Mouse (Mus musculus) CH12F3 (cell line): Measurements from ENCODE around the gene Rab11fip4.
"Not testable (repeated sequence)": the region's sequence is repeated elsewhere in the genome, so short reads cannot be mapped to it uniquely, and the experiment has no call there.

Source experiments
- in situ Hi-C: fragments of 300-500 bp; cut with MboI; formaldehyde crosslinking; loops from 2 replicates; pipeline ENCODE4 v1.14.3; 2020; ENCODE audit warnings: low sequenced_read_pairs

The Rab11fip4 gene

DNA sequence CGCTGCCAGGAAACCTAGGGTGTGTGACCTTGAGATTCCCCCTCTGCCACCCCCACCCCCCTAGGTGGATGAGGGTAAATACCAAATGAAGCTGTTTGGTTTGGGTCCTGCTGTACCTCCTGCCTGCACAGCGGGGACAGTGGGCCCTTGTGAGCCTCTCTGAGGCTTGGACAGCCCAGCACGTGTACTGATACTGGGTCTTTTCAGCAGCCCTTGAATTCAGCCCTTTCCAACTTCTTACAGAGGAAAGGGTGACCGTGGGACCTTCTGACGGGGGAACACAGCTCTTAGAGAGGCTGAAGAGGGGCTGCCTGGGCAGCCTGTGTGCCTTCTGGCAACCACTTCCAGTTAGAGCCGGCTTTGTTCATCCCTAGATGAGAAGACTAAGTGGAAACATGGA lies 85.0 kb downstream of the Rab11fip4 start:
- in situ Hi-C loops: no loop called here

DNA sequence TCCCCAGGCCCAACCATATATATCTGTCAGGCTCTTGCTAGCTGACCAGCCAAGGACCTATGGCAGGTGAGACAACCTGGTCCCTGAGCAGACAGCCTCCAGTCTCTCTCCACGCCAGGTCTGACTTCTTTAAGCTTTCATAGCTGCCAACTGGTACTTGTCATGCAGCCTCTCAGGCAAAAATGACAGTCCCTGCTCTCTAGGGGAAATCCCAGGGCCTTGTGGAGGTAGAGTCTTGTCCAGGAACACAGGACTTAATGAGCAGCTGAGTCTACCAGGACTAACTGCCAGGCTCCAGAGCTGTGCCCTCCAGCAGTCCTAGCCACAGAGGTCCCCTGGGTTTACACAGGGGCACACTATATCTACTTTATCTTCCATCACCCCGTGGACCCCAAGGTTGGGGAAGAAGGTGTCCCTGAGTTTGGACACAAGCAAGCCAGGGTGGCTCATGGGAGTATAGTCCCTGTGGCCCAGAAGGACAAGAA lies 85.5 kb downstream of the Rab11fip4 start:
- in situ Hi-C loops: no loop called here

DNA sequence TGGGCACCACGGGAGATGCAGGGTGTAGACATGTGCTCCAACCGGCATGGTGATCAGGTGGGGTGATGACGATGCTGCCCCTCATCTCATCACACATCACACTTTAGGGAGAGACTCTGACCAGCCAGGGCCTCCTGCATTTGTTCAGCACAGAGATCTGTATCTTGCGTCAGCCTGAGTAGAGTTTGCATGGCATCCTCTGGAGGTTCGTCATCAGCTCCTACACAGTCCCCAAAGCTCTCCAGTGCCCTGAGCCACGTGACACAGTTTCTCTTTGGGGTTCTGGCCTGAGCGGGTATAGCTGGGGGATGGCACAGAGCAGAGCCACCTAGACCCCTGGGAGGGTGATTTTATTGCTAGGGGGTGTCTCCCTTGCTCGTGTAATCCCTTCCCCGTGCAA lies 86.4 kb downstream of the Rab11fip4 start:
- in situ Hi-C loops: no loop called here

DNA sequence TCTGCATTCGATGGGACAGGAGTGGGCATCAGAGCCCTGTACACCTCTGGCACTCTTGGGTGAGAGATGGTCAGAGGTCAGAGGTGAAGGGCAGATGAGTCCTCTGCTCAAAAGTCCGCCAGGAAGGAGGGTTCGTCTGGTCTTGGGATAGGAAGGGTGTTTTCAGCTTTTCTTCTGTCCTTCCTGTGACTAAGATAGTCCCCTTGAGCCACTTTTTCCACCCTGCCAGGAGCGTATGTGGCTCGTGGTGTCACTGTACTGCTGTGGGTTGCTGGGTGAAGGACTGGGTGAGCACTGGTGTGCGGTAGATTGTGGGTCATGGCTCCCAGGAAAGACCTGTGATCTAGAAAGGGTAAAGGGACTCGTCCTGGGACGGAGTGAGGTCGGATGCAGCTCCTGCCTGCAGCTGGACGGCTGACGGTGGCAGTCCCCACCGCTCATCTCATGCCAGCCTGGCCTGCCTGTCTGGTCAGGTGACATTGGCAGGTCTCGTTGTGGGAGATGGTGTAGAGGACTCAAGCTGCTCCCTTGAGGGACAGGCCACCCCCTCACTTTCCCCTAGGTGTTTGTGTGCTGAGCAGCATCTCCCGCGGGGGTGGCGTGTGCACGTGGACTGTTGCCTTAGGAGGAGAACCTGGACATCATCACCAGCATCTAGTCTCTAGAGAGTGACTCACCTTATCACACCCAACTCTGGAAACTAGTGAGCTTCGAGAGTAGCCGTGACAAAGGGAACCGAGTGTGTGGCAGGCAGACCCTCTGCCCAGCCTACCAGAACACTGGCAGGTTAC lies 87.5 kb downstream of the Rab11fip4 start:
- in situ Hi-C loops: no loop called here

DNA sequence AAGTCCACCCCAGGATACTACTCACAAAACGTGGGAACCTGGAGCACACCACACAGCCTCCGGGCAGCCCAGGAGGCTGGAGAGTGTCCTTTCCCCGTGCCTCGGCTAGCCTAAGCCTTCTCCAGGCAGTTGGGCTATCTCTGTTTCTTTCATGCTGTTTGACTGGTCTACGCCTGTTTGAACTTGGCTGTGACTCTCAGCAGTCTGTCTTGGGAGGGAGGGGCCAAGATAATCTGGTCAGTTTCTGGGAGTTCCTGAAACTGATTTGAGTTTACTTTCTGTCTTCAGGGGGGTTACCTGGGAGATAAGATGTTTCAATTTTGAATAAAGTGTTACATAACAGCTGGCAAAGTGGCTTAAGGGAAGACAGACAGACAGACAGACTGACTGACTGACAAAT lies 88.9 kb downstream of the Rab11fip4 start:
- in situ Hi-C loops: no loop called here

DNA sequence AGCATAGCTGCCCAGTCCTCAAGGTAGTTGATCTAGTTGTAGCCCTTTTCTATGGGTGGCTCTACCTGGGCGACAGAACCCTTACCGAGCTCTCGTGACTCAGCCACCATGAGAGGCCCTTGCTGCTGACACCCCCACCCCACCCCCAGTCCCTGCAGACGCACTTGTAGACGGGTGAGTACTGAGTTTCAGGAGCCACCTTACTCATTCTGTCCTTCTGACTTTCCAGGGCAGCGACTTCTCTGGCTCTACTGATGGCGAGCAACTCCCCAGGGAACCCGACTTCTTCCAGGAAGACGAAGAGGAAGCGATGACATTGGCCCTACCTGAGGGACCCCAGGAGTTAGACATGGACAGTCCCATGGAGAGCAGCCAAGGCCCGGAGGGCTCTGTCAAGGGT lies 89.5 kb downstream of the Rab11fip4 start:
- in situ Hi-C loops: no loop called here

DNA sequence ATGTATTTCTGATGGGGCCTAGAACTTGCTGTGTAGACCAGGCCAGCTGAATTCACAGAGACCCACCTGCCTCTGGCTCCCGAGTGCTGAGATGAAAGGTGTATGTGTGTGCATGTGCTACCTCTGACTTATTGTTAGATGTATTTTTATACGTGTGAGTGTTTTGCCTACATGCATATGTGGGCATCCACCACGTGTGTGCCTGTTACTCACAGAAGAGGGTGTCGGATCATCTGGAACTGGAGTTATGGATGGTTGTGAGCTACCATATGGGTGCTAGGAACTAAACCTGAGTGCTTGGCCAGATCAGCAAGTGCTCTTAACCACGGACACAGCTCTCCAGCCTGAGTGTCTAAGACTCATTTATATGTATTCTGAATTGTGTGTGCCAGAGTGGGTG lies 90.2 kb downstream of the Rab11fip4 start:
- in situ Hi-C loops: no loop called here

DNA sequence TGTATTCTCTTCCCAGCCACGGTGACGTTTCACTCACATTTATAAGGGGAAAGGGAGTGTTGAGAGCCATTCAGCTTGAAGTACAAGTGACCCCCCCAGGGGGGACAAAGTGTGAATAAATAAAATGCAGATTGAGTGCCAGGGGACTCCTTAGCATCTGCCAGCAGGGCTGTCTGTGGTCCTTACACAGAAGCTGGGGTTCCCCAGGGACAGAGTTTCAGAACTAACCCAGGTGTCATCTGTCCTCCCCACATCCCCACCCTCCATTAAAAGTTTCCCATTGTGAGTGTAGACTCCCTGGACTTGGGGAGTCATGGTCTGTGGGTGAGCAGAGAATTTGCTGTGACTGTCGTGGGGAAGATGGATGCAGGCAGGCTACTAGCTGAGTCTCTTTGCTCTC lies 90.8 kb downstream of the Rab11fip4 start:
- in situ Hi-C loops: no loop called here

DNA sequence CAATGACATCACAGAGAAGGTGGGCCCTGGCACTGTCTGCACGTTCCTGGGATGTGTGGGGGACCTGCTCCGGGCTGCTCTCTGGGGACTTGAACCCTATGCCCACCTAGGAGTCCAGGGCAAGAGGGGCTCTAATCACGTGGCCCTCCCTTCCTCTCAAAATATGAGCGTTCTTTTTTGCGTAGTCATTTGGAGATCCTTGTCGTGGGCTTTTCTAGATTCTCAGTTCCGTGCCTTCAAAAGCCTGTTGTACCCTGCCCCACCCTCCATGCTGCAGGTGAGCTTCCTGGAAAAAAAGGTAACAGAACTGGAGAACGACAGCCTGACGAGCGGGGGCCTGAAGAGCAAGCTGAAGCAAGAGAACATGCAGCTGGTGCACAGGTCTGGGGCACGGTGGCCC lies 94.1 kb downstream of the Rab11fip4 start:
- in situ Hi-C loops: loop anchor here (5.0 kb wide), 1 partner anchor 103 kb away; no protein-coding TSS in a partner anchor

DNA sequence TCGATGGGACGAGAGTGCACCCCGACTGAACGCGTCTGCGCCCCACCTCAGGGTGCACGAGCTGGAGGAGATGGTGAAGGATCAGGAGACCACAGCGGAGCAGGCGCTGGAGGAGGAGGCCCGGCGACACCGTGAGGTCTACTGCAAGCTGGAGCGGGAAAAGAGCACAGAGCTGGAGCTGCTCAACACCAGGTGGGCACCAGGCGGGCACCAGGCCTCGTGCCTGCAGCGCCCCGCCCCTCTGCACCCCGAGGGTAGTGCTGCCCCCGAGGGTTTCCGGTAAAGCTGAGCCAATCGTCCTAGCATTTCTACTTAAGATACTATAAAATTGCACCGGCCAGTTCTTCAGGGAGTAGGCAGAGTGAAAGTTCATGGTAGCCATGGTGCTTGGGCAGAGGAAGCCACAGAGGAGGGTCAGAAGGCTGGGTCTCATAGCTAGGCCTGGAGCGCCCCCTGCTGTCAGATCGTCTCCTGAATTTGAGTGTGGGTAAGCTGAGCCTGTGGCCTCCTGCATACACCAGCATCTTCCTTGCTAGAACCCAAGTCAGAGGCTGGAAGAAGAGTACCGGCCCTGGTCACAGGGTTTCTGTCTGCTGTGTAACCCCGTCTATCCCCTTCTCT lies 95.6 kb downstream of the Rab11fip4 start:
- in situ Hi-C loops: loop anchor here (5.0 kb wide), 1 partner anchor 104 kb away; no protein-coding TSS in a partner anchor

DNA sequence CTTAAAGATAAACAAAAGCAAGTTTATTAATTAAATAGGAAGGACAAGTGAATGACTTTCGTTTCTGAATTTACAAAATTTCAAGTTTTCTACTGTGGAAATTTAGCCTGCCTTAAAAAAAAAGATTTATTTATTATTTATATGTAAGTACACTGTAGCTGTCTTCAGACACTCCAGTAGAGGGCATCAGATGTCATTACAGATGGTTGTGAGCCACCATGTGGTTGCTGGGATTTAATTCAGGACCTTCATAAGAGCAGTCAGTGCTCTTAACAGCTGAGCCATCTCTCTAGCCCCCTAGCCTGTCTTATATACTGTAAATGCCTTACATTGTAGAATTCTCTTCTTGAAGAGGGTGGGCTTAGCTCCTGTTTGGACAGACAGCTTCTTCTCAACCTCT lies 98.9 kb downstream of the Rab11fip4 start:
- in situ Hi-C loops: loop anchor here (5.0 kb wide), 2 partner anchors 63 to 108 kb away; no protein-coding TSS in a partner anchor

DNA sequence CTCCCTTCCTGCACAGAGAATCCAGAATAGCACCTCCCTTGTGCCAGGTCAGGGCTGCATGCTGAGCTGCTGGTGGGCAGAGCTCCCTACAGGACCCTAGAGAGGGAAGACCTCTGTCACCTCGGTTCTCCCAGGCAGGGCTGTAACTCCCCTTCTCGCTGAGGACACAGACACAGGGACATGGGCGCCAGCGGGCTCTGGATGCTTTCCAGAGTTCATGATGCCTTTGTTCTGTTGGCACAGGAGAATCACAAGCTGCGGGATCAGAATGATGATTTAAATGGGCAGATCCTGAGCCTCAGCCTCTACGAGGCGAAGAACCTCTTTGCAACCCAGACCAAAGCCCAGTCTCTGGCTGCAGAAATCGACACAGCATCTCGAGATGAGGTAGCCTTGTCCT lies 100.5 kb downstream of the Rab11fip4 start:
- in situ Hi-C loops: loop anchor here (5.0 kb wide), 1 partner anchor 64 kb away; no protein-coding TSS in a partner anchor

DNA sequence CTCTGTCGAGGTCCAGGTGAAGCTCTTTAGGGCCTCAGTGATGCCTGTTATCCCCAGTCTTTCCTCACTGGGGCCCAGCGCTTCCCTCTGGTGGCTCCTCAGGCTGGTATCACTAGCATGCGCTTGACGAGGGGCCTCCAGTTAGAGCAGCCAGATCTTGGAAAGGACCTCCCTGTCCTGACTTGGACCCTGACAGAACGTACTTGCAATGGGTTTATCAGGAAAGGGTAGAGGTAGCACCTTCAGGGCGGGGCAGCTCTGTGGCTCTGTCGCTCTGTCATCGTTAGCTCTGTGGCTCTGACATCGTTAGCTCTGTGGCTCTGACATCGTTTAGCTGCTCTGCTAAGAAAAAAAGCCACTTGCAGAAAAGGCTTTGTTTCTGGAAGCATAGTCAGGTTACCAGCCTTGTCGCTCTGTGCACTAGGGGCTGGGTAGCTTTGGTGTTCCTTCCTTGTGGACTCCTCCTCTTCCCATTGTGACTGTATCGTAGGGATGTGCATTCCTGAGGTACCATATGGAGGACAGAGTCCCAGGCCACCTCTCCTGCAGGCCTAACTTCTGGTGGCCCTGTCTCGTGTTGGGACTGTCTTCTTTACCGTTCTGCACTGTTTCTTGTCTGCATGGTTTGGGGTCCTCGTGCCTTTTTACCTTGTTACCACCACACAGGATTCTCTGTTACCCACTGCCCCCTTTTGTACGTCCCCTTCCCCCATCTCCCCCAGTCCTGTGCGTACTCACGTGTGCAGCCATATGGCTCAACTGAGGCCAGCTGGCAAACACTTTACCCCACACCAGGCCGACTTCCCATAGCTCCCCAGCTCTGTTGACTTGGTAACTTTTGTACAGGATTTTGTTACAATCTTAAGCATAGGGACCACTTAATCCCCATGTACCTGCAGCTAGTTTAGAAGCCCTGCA lies 105.6 kb downstream of the Rab11fip4 start:
- in situ Hi-C loops: no loop called here

DNA sequence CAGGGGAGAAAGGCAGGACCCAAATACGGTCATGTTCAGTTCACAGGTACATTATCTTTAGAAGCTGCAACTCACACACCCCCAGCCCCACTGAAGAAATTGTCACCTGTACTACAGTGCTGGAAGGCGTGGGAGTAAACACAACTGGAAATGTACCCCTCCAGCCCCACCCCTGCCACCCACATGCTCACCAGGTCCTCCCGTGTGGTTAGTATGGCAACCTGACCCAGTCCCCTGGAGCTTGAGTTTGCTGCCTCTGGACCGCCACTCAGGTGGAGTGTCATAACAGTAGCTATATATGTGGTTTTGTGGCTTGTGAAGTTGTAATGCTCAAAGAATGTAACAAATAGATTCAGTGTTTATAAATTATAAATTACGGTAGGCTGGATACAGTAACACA lies 107.1 kb downstream of the Rab11fip4 start:
- in situ Hi-C loops: no loop called here

DNA sequence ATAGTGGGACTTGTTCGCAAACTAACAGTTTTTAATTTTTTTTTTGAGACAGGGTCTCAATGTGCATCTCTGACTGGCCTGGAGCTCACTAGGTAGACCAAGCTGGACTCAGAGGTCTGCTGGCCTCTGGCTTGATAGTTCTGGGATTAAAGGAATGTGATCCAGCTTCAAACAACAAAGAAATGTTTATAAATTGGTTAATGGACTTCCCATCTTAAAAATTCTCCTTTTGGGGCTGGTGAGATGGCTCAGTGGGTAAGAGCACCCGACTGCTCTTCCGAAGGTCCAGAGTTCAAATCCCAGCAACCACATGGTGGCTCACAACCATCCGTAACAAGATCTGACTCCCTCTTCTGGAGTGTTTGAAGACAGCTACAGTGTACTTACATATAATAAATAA lies 107.5 kb downstream of the Rab11fip4 start:
- in situ Hi-C loops: not testable (repeated sequence)

DNA sequence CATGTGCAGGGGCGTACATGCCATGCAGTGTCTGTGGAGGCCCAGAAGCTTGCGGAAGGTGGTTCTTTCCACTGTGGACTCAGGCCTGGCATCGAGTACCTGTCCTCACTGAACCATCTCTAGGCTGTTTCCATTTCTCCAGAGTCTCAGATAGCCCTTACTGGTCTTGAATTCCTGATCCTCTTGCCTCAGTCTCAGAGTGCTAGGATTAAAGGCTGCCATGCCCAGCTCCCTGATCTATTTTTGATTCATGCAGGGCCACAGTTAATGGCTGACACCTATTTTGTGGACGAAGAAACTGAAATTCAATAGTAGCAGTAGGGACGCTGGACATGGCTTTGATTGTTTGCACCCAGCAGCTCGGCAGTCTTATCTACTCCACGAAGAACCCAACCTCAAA lies 110.5 kb downstream of the Rab11fip4 start:
- in situ Hi-C loops: no loop called here

DNA sequence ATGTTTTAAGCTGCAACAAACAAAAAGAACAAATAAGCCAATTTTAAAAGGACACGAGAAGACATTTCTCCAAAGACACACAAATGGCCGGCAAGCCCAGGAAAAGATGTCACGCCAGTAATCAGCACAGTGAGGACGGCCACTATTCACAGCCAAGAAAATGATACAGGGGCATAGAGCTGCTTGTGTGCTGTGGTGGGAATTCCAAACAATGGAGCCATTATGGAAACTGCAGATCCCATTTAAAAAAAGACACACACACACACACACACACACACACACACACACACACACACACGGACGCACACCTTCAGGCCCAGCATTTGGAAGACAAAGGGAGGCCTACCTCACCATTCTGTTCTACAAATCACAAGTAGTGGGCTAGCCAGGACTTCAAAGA lies 111.1 kb downstream of the Rab11fip4 start:
- in situ Hi-C loops: no loop called here

DNA sequence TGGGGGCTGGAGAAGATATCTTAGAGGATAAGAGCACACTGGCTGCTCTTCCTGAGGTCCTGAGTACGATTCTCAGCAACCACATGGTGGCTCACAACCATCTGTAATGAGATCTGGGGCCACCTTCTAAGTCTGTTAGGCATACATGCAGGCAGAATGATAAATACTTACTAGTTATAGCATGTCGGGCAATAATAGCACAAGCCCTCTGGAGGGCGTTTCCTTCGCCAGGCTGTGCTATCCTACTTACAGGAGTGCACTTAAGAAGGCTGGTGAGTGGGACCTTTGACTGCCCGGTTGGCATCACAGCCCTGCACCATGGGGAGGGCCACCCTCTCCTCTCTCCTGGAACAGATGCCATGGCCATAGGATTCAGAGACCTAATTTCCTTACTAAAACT lies 112.4 kb downstream of the Rab11fip4 start:
- in situ Hi-C loops: no loop called here

DNA sequence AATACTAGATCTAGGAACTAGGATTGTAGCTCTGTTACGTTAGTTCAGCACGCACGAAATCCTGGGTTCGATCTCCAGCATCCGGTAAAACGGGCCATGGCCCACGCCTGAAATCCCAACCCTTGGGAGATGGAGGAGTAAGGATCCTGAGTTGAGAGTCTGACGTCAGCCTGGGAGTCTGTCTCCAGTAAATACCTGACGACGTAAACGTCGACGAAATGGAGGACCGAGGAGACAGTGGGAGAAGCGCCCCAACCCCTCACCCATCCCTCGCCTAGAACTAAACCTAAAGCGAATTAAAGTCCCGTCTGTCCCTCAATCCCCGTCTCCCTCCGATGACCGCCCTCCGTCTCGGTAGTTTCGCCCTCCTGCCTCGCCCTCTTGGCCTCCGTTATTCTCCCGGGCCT lies 112.9 kb downstream of the Rab11fip4 start:
- in situ Hi-C loops: no loop called here

DNA sequence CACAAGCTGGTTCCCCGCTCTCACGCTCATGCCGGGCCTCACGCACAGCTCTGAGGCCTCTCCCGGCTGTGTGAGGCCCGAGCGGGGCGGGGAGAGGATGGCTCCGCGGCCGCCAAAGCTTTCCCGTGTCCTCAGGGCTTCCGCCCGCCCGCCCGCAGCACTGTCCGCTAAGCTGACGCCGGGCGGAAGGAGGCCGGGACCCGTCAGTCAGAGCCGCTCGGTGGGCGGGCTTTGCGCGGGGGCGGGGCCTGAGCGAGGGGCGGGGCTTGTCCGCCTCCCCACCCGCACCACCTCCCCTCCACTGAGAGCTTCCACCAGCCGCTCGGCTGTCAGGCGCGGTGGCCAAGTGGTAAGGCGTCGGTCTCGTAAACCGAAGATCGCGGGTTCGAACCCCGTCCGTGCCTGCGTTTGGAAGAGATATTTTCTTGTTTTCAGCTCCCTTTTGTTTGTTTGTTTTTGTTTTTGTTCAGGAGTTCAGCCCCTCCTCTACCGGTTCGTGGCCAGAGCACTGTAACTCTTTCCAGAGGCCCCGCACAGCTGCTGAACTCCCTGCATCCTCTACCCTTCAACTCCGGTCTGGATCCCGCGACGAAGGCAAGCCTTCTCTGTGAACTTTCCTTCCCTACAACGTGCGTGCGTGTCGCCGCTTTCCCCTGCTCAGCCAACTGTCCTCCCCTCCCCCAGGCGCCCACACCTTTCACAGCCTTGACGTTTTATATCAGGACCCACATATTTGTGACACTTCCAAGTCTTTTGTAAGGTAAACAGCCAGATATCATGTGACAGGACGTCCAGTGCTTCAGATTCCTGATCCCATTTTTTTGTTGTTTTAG lies 113.5 kb downstream of the Rab11fip4 start:
- in situ Hi-C loops: loop anchor here (5.0 kb wide), 1 partner anchor 218 kb away; no protein-coding TSS in a partner anchor
